19 mouse cellular contexts compared by ENCODE assay signal in genomic region chrX:58967969-58968368, GRCm38 (mm10). TPM values are rescaled to one million over a fixed set of nuclear protein-coding genes. Genes with fewer than 3 reads are reported as not detected.
A peak's percentile ranks its signal among the peaks of the same experiment; 100 is the strongest.
DNase-seq lines count a peak whose midpoint lies in the region; ATAC-seq lines count a peak whose summit lies in the region.
"Had no signal": no experiment of that assay in that cellular context is flagged by ENCODE, and none has a peak within 500 bp of the region (broad histone marks: within the 10 kb centered on the region; RNA-seq: fewer than 3 reads in every experiment).

No protein-coding gene starts in this region.

- ATAC-seq in hindbrain, embryonic 11.5 days (ENCODE audit: low FRiP score), result peak; percentile 75; the same call in 1 of the 2 replicates
- ATAC-seq in midbrain, embryonic 14.5 days (ENCODE audit: low FRiP score, low TSS enrichment), result peak; percentile 60; the same call in 1 of the 2 replicates
- no peak for ATAC-seq in kidney, embryonic 14.5 days (ENCODE audit: low FRiP score, low TSS enrichment)
- ATAC-seq in liver, embryonic 12.5 days, result no peak
- ATAC-seq: intestine, postnatal 0 days had no signal

- H3K9me3 ChIP-seq in hindbrain, embryonic 11.5 days (ENCODE audit: control insufficient read depth, low read length), result no peaks in the 10 kb centered on the region
- no peaks in the 10 kb centered on the region for H3K9me3 ChIP-seq in midbrain, embryonic 14.5 days (ENCODE audit: control insufficient read depth, low read length)
- H3K9me3 ChIP-seq in kidney, embryonic 14.5 days (ENCODE audit: control insufficient read depth, low read length), result no peaks in the 10 kb centered on the region
- no peaks in the 10 kb centered on the region for H3K9me3 ChIP-seq in liver, embryonic 12.5 days (replicated peaks)
- H3K9me3 ChIP-seq: embryonic facial prominence, embryonic 15.5 days; limb, embryonic 10.5 days; liver, embryonic 15.5 days had no signal

- H3K27ac ChIP-seq in hindbrain, embryonic 11.5 days (ENCODE audit: low read depth, low read length), result no peak overlapping the region
- H3K27ac ChIP-seq in midbrain, embryonic 14.5 days (replicated peaks; ENCODE audit: low read depth, low read length), result 0 out of 2 replicates have a peak overlapping the region, but pooled peaks have one; percentile 32
- no peak overlapping the region for H3K27ac ChIP-seq in kidney, embryonic 14.5 days (ENCODE audit: low read depth, low read length)
- no peak overlapping the region for H3K27ac ChIP-seq in liver, embryonic 12.5 days
- H3K27ac ChIP-seq: embryonic facial prominence, embryonic 15.5 days; limb, embryonic 10.5 days; liver, embryonic 15.5 days had no signal

- peak; percentile 2 for DNase-seq in layer of hippocampus, adult 11-12 months (ENCODE audit: low spot score)
- no peak for DNase-seq in layer of hippocampus, postnatal 36 days
- peak; percentile 62 for DNase-seq in embryo, embryonic 10 days (ENCODE audit: low spot score)
- peak; percentile 39 for DNase-seq in hindbrain, embryonic 11.5 days (ENCODE audit: low spot score)
- peak; percentile 74 for DNase-seq in midbrain, embryonic 14.5 days
- DNase-seq in cerebellum, postnatal 36 days, result no peak
- DNase-seq: adrenal gland, postnatal 36 days; cerebellum, adult 9-10 months; heart, adult 18-20 months; heart, postnatal 10 days; kidney, postnatal 36 days; thymus, postnatal 25 days had no signal

- H3K27me3 ChIP-seq in hindbrain, embryonic 11.5 days (ENCODE audit: control insufficient read depth, insufficient read depth, low read length), result no peaks in the 10 kb centered on the region
- H3K27me3 ChIP-seq in midbrain, embryonic 14.5 days (ENCODE audit: control insufficient read depth, insufficient read depth, low read length), result no peaks in the 10 kb centered on the region
- no peaks in the 10 kb centered on the region for H3K27me3 ChIP-seq in kidney, embryonic 14.5 days (ENCODE audit: control insufficient read depth, insufficient read depth, low read length)
- no peaks in the 10 kb centered on the region for H3K27me3 ChIP-seq in liver, embryonic 12.5 days (replicated peaks)
- H3K27me3 ChIP-seq: embryonic facial prominence, embryonic 15.5 days; liver, embryonic 15.5 days had no signal

- WGBS in hindbrain, embryonic 11.5 days, result 66% methylated on average over 2 of the region's 2 CpGs
- WGBS in midbrain, embryonic 14.5 days, result 48% methylated on average over 2 of the region's 2 CpGs
- WGBS in kidney, embryonic 14.5 days, result 92% methylated on average over 2 of the region's 2 CpGs
- WGBS in liver, embryonic 12.5 days (ENCODE audit: insufficient replicate concordance), result 79% methylated on average over 2 of the region's 2 CpGs

- no peak overlapping the region for H3K9ac ChIP-seq in hindbrain, embryonic 11.5 days (ENCODE audit: low read depth, low read length)
- H3K9ac ChIP-seq in midbrain, embryonic 14.5 days (replicated peaks; ENCODE audit: low read length), result no peak overlapping the region
- no peak overlapping the region for H3K9ac ChIP-seq in kidney, embryonic 14.5 days (ENCODE audit: low read depth, low read length)
- H3K9ac ChIP-seq in liver, embryonic 12.5 days, result no peak overlapping the region
- H3K9ac ChIP-seq: embryonic facial prominence, embryonic 15.5 days; liver, embryonic 15.5 days had no signal

- no peaks in the 10 kb centered on the region for H3K36me3 ChIP-seq in hindbrain, embryonic 11.5 days (ENCODE audit: control insufficient read depth, insufficient read depth, low read length)
- no peaks in the 10 kb centered on the region for H3K36me3 ChIP-seq in midbrain, embryonic 14.5 days (ENCODE audit: control insufficient read depth, insufficient read depth, low read length)
- H3K36me3 ChIP-seq in kidney, embryonic 14.5 days (ENCODE audit: control insufficient read depth, insufficient read depth, low read length), result no peaks in the 10 kb centered on the region
- no peaks in the 10 kb centered on the region for H3K36me3 ChIP-seq in liver, embryonic 12.5 days
- H3K36me3 ChIP-seq: embryonic facial prominence, embryonic 15.5 days; limb, embryonic 10.5 days; liver, embryonic 15.5 days had no signal

- H3K4me3 ChIP-seq in hindbrain, embryonic 11.5 days (ENCODE audit: low read depth, low read length), result no peak overlapping the region
- H3K4me3 ChIP-seq in midbrain, embryonic 14.5 days (replicated peaks; ENCODE audit: low read depth, low read length), result no peak overlapping the region
- H3K4me3 ChIP-seq in kidney, embryonic 14.5 days (ENCODE audit: low read length), result no peak overlapping the region
- no peak overlapping the region for H3K4me3 ChIP-seq in liver, embryonic 12.5 days
- H3K4me3 ChIP-seq: embryonic facial prominence, embryonic 15.5 days; limb, embryonic 10.5 days; liver, embryonic 15.5 days; myocyte had no signal

- no peak overlapping the region for H3K4me2 ChIP-seq in hindbrain, embryonic 11.5 days (replicated peaks; ENCODE audit: low read depth, low read length)
- H3K4me2 ChIP-seq in midbrain, embryonic 14.5 days (ENCODE audit: low read length), result no peak overlapping the region
- H3K4me2 ChIP-seq in kidney, embryonic 14.5 days (replicated peaks; ENCODE audit: low read depth, low read length), result no peak overlapping the region
- H3K4me2 ChIP-seq in liver, embryonic 12.5 days, result no peak overlapping the region
- H3K4me2 ChIP-seq: embryonic facial prominence, embryonic 15.5 days; liver, embryonic 15.5 days had no signal

- H3K4me1 ChIP-seq in hindbrain, embryonic 11.5 days (replicated peaks; ENCODE audit: control insufficient read depth, insufficient read depth, low read length), result no peaks in the 10 kb centered on the region
- no peaks in the 10 kb centered on the region for H3K4me1 ChIP-seq in midbrain, embryonic 14.5 days (ENCODE audit: control insufficient read depth, insufficient read depth, low read length)
- H3K4me1 ChIP-seq in kidney, embryonic 14.5 days (ENCODE audit: control insufficient read depth, insufficient read depth, low read length), result no peaks in the 10 kb centered on the region
- no peaks in the 10 kb centered on the region for H3K4me1 ChIP-seq in liver, embryonic 12.5 days
- H3K4me1 ChIP-seq: embryonic facial prominence, embryonic 15.5 days; limb, embryonic 10.5 days; liver, embryonic 15.5 days had no signal

RNA-seq across cellular contexts. Expression of gene 4930550L24Rik, which starts 58.8 kb away (rescaled TPM):
- total RNA-seq in layer of hippocampus, postnatal 36 days (2021), result not detected
- polyA plus RNA-seq in hindbrain, embryonic 11.5 days (2014; fragmentation: Nextera tagmentation; extraction: Ambion mirVana), result not detected in 2 replicates
- not detected in 2 replicates for polyA plus RNA-seq in midbrain, embryonic 14.5 days (2014; fragmentation: Nextera tagmentation; extraction: Ambion mirVana)
- polyA plus RNA-seq in kidney, embryonic 14.5 days (2014; fragmentation: Nextera tagmentation; extraction: Ambion mirVana), result not detected in 2 replicates
- polyA plus RNA-seq in liver, embryonic 12.5 days (2016; fragmentation: Nextera tagmentation; extraction: Ambion mirVana), result 0.39 and 0.41 TPM in 2 replicates
- total RNA-seq: adrenal gland, postnatal 36 days; heart, adult 18-20 months; heart, postnatal 10 days had no signal
- polyA plus RNA-seq: embryonic facial prominence, embryonic 15.5 days; intestine, postnatal 0 days; limb, embryonic 10.5 days; liver, embryonic 15.5 days had no signal

Comparison
In these comparisons a context has a peak if more than half of its experiments do, and no peak if none do; other contexts are left out.
1. DNase-seq: peak in layer of hippocampus, adult 11-12 months (single experiment), embryo, embryonic 10 days (single experiment), hindbrain, embryonic 11.5 days (single experiment) and midbrain, embryonic 14.5 days (single experiment); none in layer of hippocampus, postnatal 36 days (0 of 2) and cerebellum, postnatal 36 days (0 of 2).
2. ATAC-seq: peak in hindbrain, embryonic 11.5 days (single experiment) and midbrain, embryonic 14.5 days (single experiment); none in kidney, embryonic 14.5 days (single experiment) and liver, embryonic 12.5 days (single experiment).